ENCODE assay signal across 9 mouse cellular contexts in the genomic region with DNA sequence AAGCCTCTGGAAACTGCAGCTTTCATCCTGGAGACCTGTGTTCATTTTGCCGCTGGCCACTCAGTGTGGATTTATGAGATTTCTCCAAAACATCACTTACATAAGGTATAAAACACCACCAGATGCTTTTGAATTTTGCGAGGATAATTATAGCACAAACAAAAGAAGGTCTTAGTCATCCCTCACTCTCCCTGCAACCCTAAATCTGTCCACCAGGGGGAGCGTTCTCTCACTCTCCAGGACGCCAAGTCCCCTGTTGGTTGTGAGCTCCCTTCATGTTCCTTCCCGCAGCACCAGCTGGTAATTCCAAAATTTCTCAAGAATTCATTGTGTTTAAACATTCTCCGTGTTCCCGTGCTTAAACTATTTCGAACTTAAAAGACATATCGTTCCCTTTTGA. TPM values are rescaled to one million over a fixed set of nuclear protein-coding genes. Genes with fewer than 3 reads are reported as not detected.
DNase-seq lines count a peak whose midpoint lies in the region; ATAC-seq and TF ChIP-seq lines count a peak whose summit lies in the region.
"Had no signal": no experiment of that assay in that cellular context is flagged by ENCODE, and none has a peak within 500 bp of the region (broad histone marks: within the 10 kb centered on the region; RNA-seq: fewer than 3 reads in every experiment).

No protein-coding gene starts in this region.

- H3K27me3 ChIP-seq in intestine, embryonic 14.5 days (replicated peaks; ENCODE audit: control insufficient read depth, insufficient read depth, low read length): no peaks in the 10 kb centered on the region
- no peaks in the 10 kb centered on the region for H3K27me3 ChIP-seq in intestine, embryonic 15.5 days (replicated peaks)
- H3K27me3 ChIP-seq in embryonic facial prominence, embryonic 14.5 days (replicated peaks; ENCODE audit: control insufficient read depth, insufficient read depth, low read length): no peaks in the 10 kb centered on the region
- H3K27me3 ChIP-seq: neural tube, embryonic 13.5 days had no signal

- intact Hi-C loops in left cerebral cortex, adult 2 months (cut with DNase I): no loop called here

- no peaks in the 10 kb centered on the region for H3K9me3 ChIP-seq in intestine, embryonic 14.5 days (ENCODE audit: control insufficient read depth, low read length)
- no peaks in the 10 kb centered on the region for H3K9me3 ChIP-seq in intestine, embryonic 15.5 days
- H3K9me3 ChIP-seq in embryonic facial prominence, embryonic 14.5 days (ENCODE audit: control insufficient read depth, low read length): no peaks in the 10 kb centered on the region
- H3K9me3 ChIP-seq: neural tube, embryonic 13.5 days had no signal

- TF ChIP-seq POLR2A in bone marrow, adult 2 months (IDR thresholded peaks at IDR 0.05; ENCODE audit: borderline replicate concordance, control insufficient read depth, low read depth, low read length): no peak

- H3K4me1 ChIP-seq in intestine, embryonic 14.5 days (replicated peaks; ENCODE audit: control insufficient read depth, insufficient read depth, low read length): 0 out of 2 replicates have a peak, but pooled peaks cover 5% of the 10 kb centered on the region
- H3K4me1 ChIP-seq in intestine, embryonic 15.5 days (replicated peaks): 0 out of 2 replicates have a peak, but pooled peaks cover 5% of the 10 kb centered on the region
- H3K4me1 ChIP-seq in bone marrow, adult 2 months (ENCODE audit: control insufficient read depth, insufficient read depth, low read length): no peaks in the 10 kb centered on the region
- 0 out of 2 replicates have a peak, but pooled peaks cover 5% of the 10 kb centered on the region for H3K4me1 ChIP-seq in embryonic facial prominence, embryonic 14.5 days (ENCODE audit: control insufficient read depth, insufficient read depth, low read length)

- no peak overlapping the region for H3K4me3 ChIP-seq in intestine, embryonic 14.5 days (ENCODE audit: low read depth, low read length)
- H3K4me3 ChIP-seq in intestine, embryonic 15.5 days (replicated peaks): no peak overlapping the region
- no peak overlapping the region for H3K4me3 ChIP-seq in bone marrow, adult 2 months (replicated peaks; ENCODE audit: control insufficient read depth, low read depth, low read length)
- no peak overlapping the region for H3K4me3 ChIP-seq in embryonic facial prominence, embryonic 14.5 days (ENCODE audit: low read depth, low read length)
- H3K4me3 ChIP-seq in left cerebral cortex, adult 2 months: no peak overlapping the region
- H3K4me3 ChIP-seq: neural tube, embryonic 13.5 days had no signal

- H3K4me2 ChIP-seq in intestine, embryonic 14.5 days (ENCODE audit: low read length): no peak overlapping the region
- H3K4me2 ChIP-seq in intestine, embryonic 15.5 days (replicated peaks): no peak overlapping the region
- no peak overlapping the region for H3K4me2 ChIP-seq in embryonic facial prominence, embryonic 14.5 days (ENCODE audit: low read depth, low read length)
- H3K4me2 ChIP-seq: neural tube, embryonic 13.5 days had no signal

- 10% methylated on average over 9 of the region's 9 CpGs for WGBS in intestine, embryonic 14.5 days
- 16% methylated on average over 9 of the region's 9 CpGs for WGBS in intestine, embryonic 15.5 days
- WGBS in bone marrow, adult 2 months: 14% methylated on average over 9 of the region's 9 CpGs
- 17% methylated on average over 9 of the region's 9 CpGs for WGBS in embryonic facial prominence, embryonic 14.5 days

- no peak overlapping the region for H3K9ac ChIP-seq in intestine, embryonic 14.5 days (ENCODE audit: low read length)
- no peak overlapping the region for H3K9ac ChIP-seq in intestine, embryonic 15.5 days
- no peak overlapping the region for H3K9ac ChIP-seq in embryonic facial prominence, embryonic 14.5 days (ENCODE audit: low read depth, low read length)
- H3K9ac ChIP-seq: neural tube, embryonic 13.5 days had no signal

- TF ChIP-seq CTCF in bone marrow, adult 2 months (IDR thresholded peaks at IDR 0.05; ENCODE audit: control insufficient read depth, insufficient read depth, low read length): peak; percentile 90
- TF ChIP-seq CTCF in left cerebral cortex, adult 2 months (IDR thresholded peaks at IDR 0.05): peak; percentile 94

- no peaks in the 10 kb centered on the region for H3K36me3 ChIP-seq in intestine, embryonic 14.5 days (ENCODE audit: control insufficient read depth, insufficient read depth, low read length)
- no peaks in the 10 kb centered on the region for H3K36me3 ChIP-seq in intestine, embryonic 15.5 days
- H3K36me3 ChIP-seq in embryonic facial prominence, embryonic 14.5 days (ENCODE audit: control insufficient read depth, insufficient read depth, low read length): no peaks in the 10 kb centered on the region
- H3K36me3 ChIP-seq: neural tube, embryonic 13.5 days had no signal

- no peak for ATAC-seq in intestine, embryonic 14.5 days (replicated peaks; ENCODE audit: low FRiP score, low TSS enrichment, low read depth)
- no peak for ATAC-seq in intestine, embryonic 15.5 days
- ATAC-seq in embryonic facial prominence, embryonic 14.5 days (ENCODE audit: low read depth): no peak

- H3K27ac ChIP-seq in intestine, embryonic 14.5 days (ENCODE audit: low read depth): no peak overlapping the region
- H3K27ac ChIP-seq in intestine, embryonic 15.5 days: no peak overlapping the region
- H3K27ac ChIP-seq in bone marrow, adult 2 months (ENCODE audit: control insufficient read depth, insufficient read depth, low read depth, low read length, poor library complexity): no peak overlapping the region
- H3K27ac ChIP-seq in embryonic facial prominence, embryonic 14.5 days (replicated peaks; ENCODE audit: low read depth, low read length): no peak overlapping the region
- H3K27ac ChIP-seq in left cerebral cortex, adult 2 months: peak overlapping the region; percentile 50; the same call in 1 of the 2 replicates
- H3K27ac ChIP-seq: neural tube, embryonic 13.5 days had no signal

- DNase-seq in intestine, embryonic 14.5 days (ENCODE audit: low spot score): peak; percentile 98
- DNase-seq in embryonic facial prominence, embryonic 14.5 days (ENCODE audit: low spot score): peak; percentile 85
- peak; percentile 43 to 73 for DNase-seq in heart, adult 9 months (ENCODE audit: low spot score in 2 of 2)
- peak; percentile 83 to 89 for DNase-seq in left cerebral cortex, adult 2 months (ENCODE audit: extremely low spot score in 1 of 2, low spot score in 2 of 2)
- DNase-seq in naive thymus-derived CD4-positive, alpha-beta T cell, adult 2 months (ENCODE audit: low read depth): peak; percentile 89
- peak; percentile 92 for DNase-seq in telencephalon, adult 2 months (ENCODE audit: low read depth, low spot score)

RNA-seq across cellular contexts. Expression of a gene that starts 5.4 kb away (rescaled TPM):
- 11.2 and 13.1 TPM in 2 replicates for polyA plus RNA-seq in intestine, embryonic 14.5 days (2014; fragmentation: Nextera tagmentation; extraction: Ambion mirVana)
- polyA plus RNA-seq in intestine, embryonic 15.5 days (2015; fragmentation: Nextera tagmentation; extraction: Ambion mirVana): 11.0 TPM in 2 replicates
- 11.4 and 13.5 TPM in 2 replicates for polyA plus RNA-seq in bone marrow, adult 2 months (2011; ENCODE audit: insufficient read depth, insufficient read length, low replicate concordance, missing spikeins)
- 14.5 and 15.5 TPM in 2 replicates for polyA plus RNA-seq in embryonic facial prominence, embryonic 14.5 days (2014; fragmentation: Nextera tagmentation; extraction: Ambion mirVana)
- 10 to 100 TPM; 15.8 to 17.8 TPM for total RNA-seq in left cerebral cortex, adult 2 months (2021)

RNA-seq across cellular contexts. Expression of a gene that starts 50.2 kb away (rescaled TPM):
- polyA plus RNA-seq in intestine, embryonic 14.5 days (2014; fragmentation: Nextera tagmentation; extraction: Ambion mirVana): 1.5 and 2.2 TPM in 2 replicates
- 1.9 and 2.4 TPM in 2 replicates for polyA plus RNA-seq in intestine, embryonic 15.5 days (2015; fragmentation: Nextera tagmentation; extraction: Ambion mirVana)
- polyA plus RNA-seq in bone marrow, adult 2 months (2011; ENCODE audit: insufficient read depth, insufficient read length, low replicate concordance, missing spikeins): 0.45 TPM in 1 of 2 replicates, not detected in the other
- polyA plus RNA-seq in embryonic facial prominence, embryonic 14.5 days (2014; fragmentation: Nextera tagmentation; extraction: Ambion mirVana): 7.8 and 8.2 TPM in 2 replicates
- total RNA-seq in left cerebral cortex, adult 2 months (2021): 1 to 10 TPM; 7.6 to 7.8 TPM
